Mouse (Mus musculus): ENCODE measurements at regions not wholly inside any gene's neighbourhood (a gene's known extent, or its start where the extent isn't known, plus 50 kb on each side); places are given as distances from the start of the nearest gene placed in this dataset.

- in situ Hi-C loops (cut with MboI, MseI), result no loop called here
These were observed 173.1 kb downstream of the 1500009L16Rik start for GRCm38 (mm10) chr10:83895741-83896150.

GRCm38 (mm10) chr10:83896160-83896559, 173.5 kb downstream of the 1500009L16Rik start:
- in situ Hi-C loops (cut with MboI, MseI), result no loop called here

GRCm38 (mm10) chr10:83897558-83897957, 174.9 kb downstream of the 1500009L16Rik start:
- in situ Hi-C loops (cut with MboI, MseI), result no loop called here

- in situ Hi-C loops (cut with MboI, MseI), result no loop called here
These were observed 184.1 kb downstream of the 1500009L16Rik start for GRCm38 (mm10) chr10:83906751-83907150.

- in situ Hi-C loops (cut with MboI, MseI), result no loop called here
These were observed 188.1 kb downstream of the 1500009L16Rik start for GRCm38 (mm10) chr10:83910649-83911370.

GRCm38 (mm10) chr10:83914401-83915132, 191.9 kb downstream of the 1500009L16Rik start:
- in situ Hi-C loops (cut with MboI, MseI), result no loop called here

GRCm38 (mm10) chr10:83915133-83915730, 192.6 kb downstream of the 1500009L16Rik start:
- in situ Hi-C loops (cut with MboI, MseI), result no loop called here

GRCm38 (mm10) chr10:83926990-83927389, 204.3 kb downstream of the 1500009L16Rik start:
- in situ Hi-C loops (cut with MboI, MseI), result no loop called here

GRCm38 (mm10) chr10:83927554-83927953, 204.9 kb downstream of the 1500009L16Rik start:
- in situ Hi-C loops (cut with MboI, MseI), result no loop called here

GRCm38 (mm10) chr10:83931758-83932157, 209.1 kb downstream of the 1500009L16Rik start:
- in situ Hi-C loops (cut with MboI, MseI), result no loop called here

- in situ Hi-C loops (cut with MboI, MseI), result no loop called here
These were observed 210.5 kb downstream of the 1500009L16Rik start for GRCm38 (mm10) chr10:83933201-83933600.

GRCm38 (mm10) chr10:83934498-83934897, 211.8 kb downstream of the 1500009L16Rik start:
- in situ Hi-C loops (cut with MboI, MseI), result no loop called here

- in situ Hi-C loops (cut with MboI, MseI), result no loop called here
These were observed 214.5 kb downstream of the 1500009L16Rik start for GRCm38 (mm10) chr10:83937168-83937567.

GRCm38 (mm10) chr10:83942101-83942500, 219.4 kb downstream of the 1500009L16Rik start:
- in situ Hi-C loops (cut with MboI, MseI), result no loop called here

- in situ Hi-C loops (cut with MboI, MseI), result no loop called here
These were observed 221.5 kb downstream of the 1500009L16Rik start for GRCm38 (mm10) chr10:83944158-83944557.

- in situ Hi-C loops (cut with MboI, MseI), result no loop called here
These were observed 222.2 kb downstream of the 1500009L16Rik start for GRCm38 (mm10) chr10:83944897-83945296.

- in situ Hi-C loops (cut with MboI, MseI), result no loop called here
These were observed 222.8 kb downstream of the 1500009L16Rik start for GRCm38 (mm10) chr10:83945503-83945902.

GRCm38 (mm10) chr10:83946186-83947176, 223.8 kb downstream of the 1500009L16Rik start:
- in situ Hi-C loops (cut with MboI, MseI), result no loop called here

GRCm38 (mm10) chr10:83957118-83957759, 234.6 kb downstream of the 1500009L16Rik start:
- in situ Hi-C loops (cut with MboI, MseI), result no loop called here

- in situ Hi-C loops (cut with MboI, MseI), result no loop called here
These were observed 235.7 kb downstream of the 1500009L16Rik start for GRCm38 (mm10) chr10:83958397-83958796.

- in situ Hi-C loops (cut with MboI, MseI), result no loop called here
These were observed 236.2 kb downstream of the 1500009L16Rik start for GRCm38 (mm10) chr10:83958826-83959225.
